Mouse (Mus musculus): ENCODE results near the gene Rtn3.
A peak's percentile ranks its signal among the peaks of the same experiment; 100 is the strongest.

Gene Rtn3

DNA sequence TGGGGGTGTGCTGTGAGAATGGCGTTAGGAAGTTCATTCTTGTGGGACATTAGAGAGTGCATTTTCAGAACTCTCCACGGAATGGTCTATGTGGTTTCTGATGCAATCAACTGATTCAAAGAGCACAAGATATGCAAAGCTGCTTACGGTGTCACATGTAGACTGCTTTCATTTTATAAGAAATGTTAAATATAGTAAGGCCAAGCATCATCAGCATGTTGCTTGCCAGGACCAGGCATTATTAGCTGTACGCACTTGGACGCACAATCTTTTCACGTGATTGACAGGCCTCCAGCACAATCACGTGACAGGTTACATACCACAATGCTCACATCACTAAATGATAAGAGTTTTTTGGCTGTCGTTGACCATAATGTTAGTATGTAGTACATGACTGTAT, 4.6 kb upstream of the Rtn3 start:
- no peak for DNase-seq (ENCODE audit: low spot score)

DNA sequence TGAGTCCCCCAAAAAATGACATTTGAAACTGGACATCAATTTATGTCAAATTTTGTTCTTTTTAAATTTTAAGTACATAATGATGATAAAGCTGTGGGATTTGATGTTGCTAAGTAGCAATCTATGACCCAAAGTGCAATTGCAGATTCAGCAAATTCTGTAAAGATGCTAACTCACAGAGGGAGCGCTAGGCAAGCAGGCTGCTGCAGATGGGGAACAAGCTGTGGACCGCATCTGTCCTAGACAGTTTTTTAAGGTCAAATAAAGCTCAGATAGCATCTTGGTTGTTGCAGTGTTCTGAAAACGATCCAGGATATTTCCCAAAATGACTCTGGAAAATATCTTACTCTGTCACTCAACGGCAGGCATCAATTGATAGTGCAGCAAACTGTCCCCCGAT, 995 bp upstream of the Rtn3 start:
- DNase-seq (ENCODE audit: low spot score): peak; percentile 47

- DNase-seq (ENCODE audit: low spot score): peak; percentile 78
Observed at GRCm38 (mm10) chr19:7483512-7483882, 416 bp upstream of the Rtn3 start.

GRCm38 (mm10) chr19:7482266-7482598, 849 bp downstream of the Rtn3 start:
- DNase-seq (ENCODE audit: low spot score): no peak

DNA sequence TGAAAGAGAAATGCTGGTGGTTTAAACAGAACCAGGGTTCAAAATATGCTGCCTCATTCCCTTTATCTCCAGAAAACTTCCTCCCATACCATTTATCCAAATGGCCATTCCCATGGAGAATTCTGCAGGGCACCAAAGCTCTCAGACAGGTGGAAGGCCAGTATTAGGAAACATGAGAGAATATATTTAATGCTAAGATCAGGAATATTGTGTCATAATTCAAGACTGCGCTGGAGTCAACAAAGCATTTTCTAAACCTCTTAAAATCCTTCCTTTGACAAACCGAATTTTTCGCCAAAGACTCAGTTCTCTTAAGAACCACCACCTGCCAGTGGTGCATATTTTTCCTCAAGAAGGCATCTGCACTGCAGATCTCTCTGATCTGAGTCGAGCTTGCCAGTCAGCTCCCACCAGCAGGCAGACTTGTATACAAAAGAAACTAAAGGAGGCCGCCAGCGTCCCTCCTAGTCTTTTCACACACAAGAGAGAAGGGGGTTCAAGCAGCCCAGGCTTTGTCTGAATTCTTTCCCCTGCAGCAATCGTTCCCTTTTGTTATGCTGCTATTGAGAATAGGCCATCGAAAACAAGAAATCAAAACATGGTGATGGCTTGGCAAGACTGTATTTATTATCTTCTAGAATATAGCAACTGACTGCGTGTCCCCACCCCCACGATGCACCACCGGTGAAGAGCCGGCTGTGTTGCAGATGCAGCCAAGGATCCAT, 1.4 kb downstream of the Rtn3 start:
- peak; percentile 44 for DNase-seq (ENCODE audit: low spot score)

- no peak for DNase-seq (ENCODE audit: low spot score)
Observed at GRCm38 (mm10) chr19:7479751-7480248, 3.3 kb downstream of the Rtn3 start.

DNA sequence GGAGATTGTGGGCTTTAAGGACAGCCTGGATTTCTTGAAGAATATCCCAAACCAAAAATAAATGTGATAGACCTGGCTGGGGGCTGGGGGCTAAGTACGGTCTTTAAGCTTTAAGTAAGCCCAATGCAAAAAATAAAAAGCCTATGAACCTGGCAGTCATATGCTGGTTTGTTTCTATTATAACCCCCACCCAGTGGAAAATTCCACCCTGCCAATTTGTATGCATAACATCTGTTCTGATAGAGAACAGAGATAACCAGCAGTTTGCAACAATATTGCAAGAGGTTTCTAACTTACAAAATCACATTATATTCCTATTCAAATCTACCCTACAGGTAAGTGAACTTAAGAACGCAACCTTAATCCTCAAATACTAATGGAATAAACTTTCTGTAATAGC, 12.4 kb downstream of the Rtn3 start:
- DNase-seq (ENCODE audit: low spot score): no peak

- DNase-seq (ENCODE audit: low spot score): no peak
Observed at GRCm38 (mm10) chr19:7467915-7468314, 15.2 kb downstream of the Rtn3 start.

DNA sequence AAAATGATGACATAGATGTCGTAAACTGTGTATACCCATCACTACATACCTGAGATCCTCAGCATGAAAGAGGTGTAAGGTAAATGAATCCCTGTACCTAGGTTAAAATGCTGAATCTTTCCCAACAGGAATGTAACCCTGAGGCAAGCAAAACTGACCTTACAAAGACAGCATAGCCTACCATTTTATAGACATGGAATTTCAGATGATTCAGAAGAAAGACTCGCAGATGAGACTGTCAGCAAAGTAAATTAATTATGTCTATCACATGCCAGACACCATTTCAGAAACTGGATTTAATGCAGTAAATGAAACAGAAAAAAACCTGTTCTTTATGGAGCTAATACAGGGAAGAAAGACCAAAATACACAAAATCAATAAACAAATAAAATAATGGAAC, 23.7 kb downstream of the Rtn3 start:
- no peak for DNase-seq (ENCODE audit: low spot score)

DNA sequence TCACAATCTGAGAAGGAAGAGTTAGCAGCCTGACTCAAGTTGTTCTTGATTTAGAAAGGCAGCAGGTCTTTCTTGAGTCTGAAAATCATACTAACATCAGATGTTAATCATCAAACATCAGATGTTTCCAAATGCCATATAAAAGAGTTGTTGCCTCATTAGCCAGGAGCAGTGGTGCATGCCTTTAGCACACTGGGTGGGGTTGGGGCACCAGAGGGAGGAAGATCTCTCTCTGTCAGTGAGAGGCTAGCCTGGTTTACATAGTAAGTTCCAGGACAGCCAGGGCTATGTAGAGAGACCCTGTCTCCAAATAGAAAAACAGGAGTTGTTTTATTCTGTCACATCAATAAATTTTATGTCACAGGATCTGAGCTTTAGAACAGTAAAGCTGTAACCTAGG, 24.2 kb downstream of the Rtn3 start:
- no peak for DNase-seq (ENCODE audit: low spot score)

DNA sequence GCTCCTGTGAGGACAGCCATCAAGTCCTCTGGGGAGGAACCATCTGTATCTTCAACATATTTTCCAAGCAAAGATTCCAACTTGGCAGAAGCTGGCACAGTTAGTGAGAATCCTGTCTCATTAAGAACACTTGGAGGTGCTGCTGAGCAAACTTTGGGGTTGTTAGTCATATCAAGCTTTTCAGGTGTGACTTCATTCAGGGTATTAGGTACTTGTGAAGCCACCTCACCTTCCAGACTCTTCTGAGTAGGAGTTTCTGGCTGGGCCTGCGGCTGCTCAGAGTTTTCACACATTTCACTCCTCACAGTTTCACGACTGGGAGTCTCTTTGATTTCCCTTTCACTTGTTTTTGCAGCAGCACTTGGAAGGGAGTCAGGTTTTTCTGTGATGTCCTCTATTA, 26.3 kb downstream of the Rtn3 start:
- DNase-seq (ENCODE audit: low spot score): no peak

- DNase-seq (ENCODE audit: low spot score): no peak
Observed at GRCm38 (mm10) chr19:7445596-7445995, 37.5 kb downstream of the Rtn3 start.

DNA sequence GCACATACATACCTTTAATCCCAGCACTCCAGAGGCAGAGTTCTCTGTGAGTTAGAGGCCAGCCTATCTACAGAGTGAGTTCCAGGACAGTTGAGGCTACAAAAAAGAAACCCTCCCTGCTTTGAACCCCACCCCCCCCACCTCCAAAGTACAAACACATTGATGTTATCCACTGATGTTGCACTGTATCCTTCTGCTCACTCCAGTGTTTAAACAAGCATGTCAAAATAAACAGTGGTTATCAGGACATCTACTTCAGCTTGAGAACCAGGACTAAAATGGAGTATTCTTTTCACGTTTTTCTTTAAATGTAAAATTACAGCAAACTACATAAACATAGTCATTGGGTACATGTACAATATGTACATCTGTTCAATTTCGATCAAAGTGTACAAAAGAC, 38.0 kb downstream of the Rtn3 start:
- no peak for DNase-seq (ENCODE audit: low spot score)

DNA sequence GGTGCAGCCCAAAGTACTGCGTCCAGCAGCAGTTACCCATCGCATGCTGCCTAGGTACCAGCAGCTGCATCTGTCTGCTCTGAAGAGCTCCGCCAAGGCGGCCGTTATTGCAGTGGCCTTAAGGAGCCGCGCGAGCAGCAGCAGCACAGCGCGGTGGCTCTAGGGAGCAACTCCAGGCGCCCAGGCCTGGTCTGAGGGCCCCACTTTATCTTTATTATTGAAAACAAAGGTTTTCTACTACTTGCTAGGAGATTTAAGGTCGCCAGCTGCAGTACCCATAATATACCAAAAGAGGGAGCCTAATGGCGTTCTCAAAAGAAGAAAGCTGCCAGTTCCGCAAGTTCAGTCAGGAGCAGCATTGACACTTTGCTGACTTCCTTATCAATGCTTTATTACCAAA, 41.6 kb downstream of the Rtn3 start:
- peak; percentile 65 for DNase-seq (ENCODE audit: low spot score)

DNA sequence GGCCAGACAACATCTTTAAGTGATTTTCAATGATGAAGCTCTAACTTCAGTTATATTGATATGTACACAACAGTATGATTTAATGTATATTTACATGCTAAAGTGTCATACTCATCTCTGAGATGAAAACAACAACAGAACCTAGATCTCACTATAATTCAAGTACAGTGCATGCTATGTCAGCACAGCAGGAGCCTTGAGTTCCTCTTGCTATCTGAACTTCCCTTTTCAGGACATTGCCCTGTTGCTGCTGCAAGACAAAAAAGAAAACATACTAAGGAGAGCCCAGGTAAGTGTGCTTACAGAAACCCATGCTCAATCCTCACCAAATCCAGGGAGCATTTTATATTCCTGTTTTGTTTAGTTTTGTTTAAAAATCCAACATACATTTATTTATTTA, 44.8 kb downstream of the Rtn3 start:
- no peak for DNase-seq (ENCODE audit: low spot score)

- peak; percentile 77 for DNase-seq (ENCODE audit: low spot score)
Observed at GRCm38 (mm10) chr19:7436061-7436970, 46.8 kb downstream of the Rtn3 start.

DNA sequence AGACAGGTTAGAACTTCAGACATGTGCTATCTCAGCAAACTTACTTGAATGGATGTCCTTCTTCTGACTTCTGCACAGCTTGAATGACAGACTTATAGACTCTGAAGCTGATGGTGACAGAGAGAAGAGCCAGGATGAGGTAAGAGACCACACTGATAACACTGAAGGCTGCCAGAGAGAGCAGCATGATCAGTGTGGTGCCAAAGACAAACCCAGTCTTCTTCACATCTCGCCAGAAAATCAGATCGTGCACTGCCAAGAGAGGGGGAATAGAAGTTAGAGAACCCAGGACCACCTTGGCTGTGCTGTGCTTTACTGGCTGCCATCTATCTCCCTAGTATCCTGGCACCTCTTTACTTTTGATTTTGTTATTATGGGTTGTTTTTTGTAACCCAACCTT, 48.2 kb downstream of the Rtn3 start:
- DNase-seq (ENCODE audit: low spot score): no peak

GRCm38 (mm10) chr19:7425398-7425775, 57.7 kb downstream of the Rtn3 start:
- DNase-seq (ENCODE audit: low spot score): no peak

DNA sequence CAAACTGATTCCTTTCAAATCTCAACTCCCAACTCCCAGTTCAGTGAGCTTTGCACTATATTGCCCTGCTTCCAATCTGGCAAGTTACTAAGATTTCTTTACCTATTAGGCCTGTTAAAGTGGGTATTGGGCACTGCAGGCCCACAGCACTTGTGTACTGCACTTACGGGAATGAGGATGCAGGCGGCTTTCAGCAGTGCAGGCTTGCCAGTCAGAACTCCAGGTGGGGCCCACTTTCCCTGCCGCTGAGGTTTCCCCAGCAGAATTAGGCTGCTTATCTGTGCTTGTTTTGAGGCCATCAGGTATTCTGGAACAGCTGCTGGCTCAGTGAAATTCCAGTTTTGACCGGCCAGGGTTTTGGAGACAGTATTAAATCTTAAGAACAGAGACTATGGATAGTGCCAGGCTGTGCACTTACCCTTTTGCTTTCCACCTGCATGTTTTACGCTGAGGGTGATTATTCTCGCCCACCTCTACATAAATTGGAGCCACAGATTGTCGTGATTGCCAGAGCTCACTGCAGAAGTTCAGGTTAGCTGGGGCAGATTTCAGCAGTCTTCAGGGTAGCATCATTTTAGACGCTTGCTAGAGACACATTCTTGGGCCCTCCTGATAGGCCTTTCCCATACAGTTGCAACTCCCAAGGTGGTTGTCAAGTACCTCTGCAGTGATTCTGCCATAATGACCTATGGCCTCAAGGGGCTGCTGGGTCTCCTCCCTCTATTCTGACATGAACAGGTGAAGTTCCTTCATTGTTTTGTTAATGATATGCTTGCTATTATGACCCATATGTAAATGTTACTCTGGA, 58.3 kb downstream of the Rtn3 start:
- DNase-seq (ENCODE audit: low spot score): no peak

- DNase-seq (ENCODE audit: low spot score): no peak
Observed at GRCm38 (mm10) chr19:7424131-7424530, 59.0 kb downstream of the Rtn3 start.

- DNase-seq (ENCODE audit: low spot score): no peak
Observed at GRCm38 (mm10) chr19:7423656-7424030, 59.4 kb downstream of the Rtn3 start.

DNA sequence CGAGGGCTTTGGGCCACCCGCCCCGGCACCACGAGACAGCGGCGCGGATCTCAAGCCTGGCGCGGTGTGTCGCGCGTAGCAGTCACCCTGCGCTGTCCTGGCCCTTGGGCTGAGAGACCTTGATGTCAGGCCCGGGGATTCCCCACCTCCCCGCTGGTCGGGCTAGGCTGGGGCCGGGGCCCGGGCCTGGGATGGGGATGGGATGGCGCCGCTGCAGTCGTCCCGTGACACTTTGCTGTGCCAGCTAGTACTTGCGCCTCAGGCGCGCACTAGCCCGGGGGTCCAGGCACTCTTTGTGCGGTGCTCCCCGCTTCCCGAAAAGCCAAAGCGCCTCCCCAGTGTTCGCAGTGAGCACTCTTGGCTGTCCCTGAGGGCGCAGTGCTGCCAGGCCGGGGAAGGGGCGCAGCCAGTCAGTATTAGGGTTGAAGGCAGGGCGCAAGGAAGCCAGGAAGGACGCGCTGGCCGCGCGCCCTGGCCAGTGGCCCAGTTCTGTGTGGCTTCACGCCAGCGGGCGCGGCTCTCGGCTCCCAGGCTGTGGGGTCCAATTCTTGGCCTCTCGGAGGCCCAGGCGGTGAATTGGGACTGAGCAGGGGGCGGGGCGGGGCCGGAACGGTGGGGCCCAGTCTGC, 59.9 kb downstream of the Rtn3 start:
- DNase-seq (ENCODE audit: low spot score): peak; percentile 81

All from layer of hippocampus, adult 11-12 months (tissue).